8 mouse cellular contexts compared by ENCODE assay signal in genomic region chr17:23550188-23550791, GRCm38 (mm10). TPM values are rescaled to one million over a fixed set of nuclear protein-coding genes. Genes with fewer than 3 reads are reported as not detected.
A peak's percentile ranks its signal among the peaks of the same experiment; 100 is the strongest.
DNase-seq lines count a peak whose midpoint lies in the region; ATAC-seq and TF ChIP-seq lines count a peak whose summit lies in the region.

No protein-coding gene starts in this region.

- peaks cover 0 to 14% of the 10 kb centered on the region in 2 experiments for H3K36me3 ChIP-seq in CH12.LX (replicated peaks in 1 of 2; ENCODE audit: control insufficient read depth in 1 of 2, insufficient read depth in 1 of 2, low read length in 1 of 2)
- peaks cover 9% of the 10 kb centered on the region for H3K36me3 ChIP-seq in forebrain, embryonic 12.5 days (replicated peaks)
- no peaks in the 10 kb centered on the region for H3K36me3 ChIP-seq in heart, postnatal 0 days (replicated peaks; ENCODE audit: control insufficient read depth, insufficient read depth, low read length)
- no peaks in the 10 kb centered on the region for H3K36me3 ChIP-seq in liver, embryonic 15.5 days (replicated peaks)
- no peaks in the 10 kb centered on the region for H3K36me3 ChIP-seq in neural tube, embryonic 11.5 days (ENCODE audit: control insufficient read depth, insufficient read depth, low read length)
- H3K36me3 ChIP-seq in stomach, embryonic 16.5 days (ENCODE audit: control insufficient read depth, insufficient read depth, low read length): no peaks in the 10 kb centered on the region

- DNase-seq in CH12.LX (ENCODE audit: extremely low read depth): peak; percentile 93
- DNase-seq in c-Kit-positive CD71-positive TER-119-positive erythroid progenitor cells, embryonic 14.5 days (ENCODE audit: low spot score): peak; percentile 94
- peak; percentile 86 for DNase-seq in heart, postnatal 0 days (ENCODE audit: low spot score)
- DNase-seq in kidney, postnatal 4 days: peak; percentile 91
- peak; percentile 89 for DNase-seq in neural tube, embryonic 11.5 days (ENCODE audit: low spot score)

- in situ Hi-C loops in CH12.LX (cut with MboI; ENCODE audit: low pct_ligation_motif_present, low pct_unique_long_range_greater_than_20kb, low sequenced_read_pairs): loop anchor here (10.0 kb wide), 1 partner anchor 365 kb away; no protein-coding TSS in a partner anchor

- no peak for TF ChIP-seq EP300 in CH12.LX (IDR thresholded peaks at IDR 0.05; ENCODE audit: low read length)
- no peak for TF ChIP-seq EP300 in heart, postnatal 0 days (IDR thresholded peaks at IDR 0.05; ENCODE audit: low read depth)

- peaks cover 0 to 14% of the 10 kb centered on the region in 2 experiments; a peak in 3 of 4 replicates for H3K4me1 ChIP-seq in CH12.LX (ENCODE audit: control insufficient read depth in 1 of 2, insufficient read depth in 2 of 2)
- H3K4me1 ChIP-seq in forebrain, embryonic 12.5 days: peaks cover 18% of the 10 kb centered on the region
- H3K4me1 ChIP-seq in heart, postnatal 0 days (ENCODE audit: control insufficient read depth, insufficient read depth): no peaks in the 10 kb centered on the region; the same call in 1 of the 2 replicates
- peaks cover 61% of the 10 kb centered on the region for H3K4me1 ChIP-seq in liver, embryonic 15.5 days (replicated peaks)
- H3K4me1 ChIP-seq in neural tube, embryonic 11.5 days (ENCODE audit: control insufficient read depth, insufficient read depth, low read length): no peaks in the 10 kb centered on the region
- peaks cover 9% of the 10 kb centered on the region for H3K4me1 ChIP-seq in stomach, embryonic 16.5 days (ENCODE audit: control insufficient read depth, insufficient read depth, low read length)

- no peaks in the 10 kb centered on the region for H3K79me2 ChIP-seq in CH12.LX (replicated peaks; ENCODE audit: control insufficient read depth, extremely low read depth, insufficient read depth, poor library complexity, severe bottlenecking)

- H3K9ac ChIP-seq in CH12.LX (ENCODE audit: insufficient read depth, low read depth): peak overlapping the region; percentile 72
- H3K9ac ChIP-seq in forebrain, embryonic 12.5 days: peak overlapping the region; percentile 59
- H3K9ac ChIP-seq in heart, postnatal 0 days (replicated peaks; ENCODE audit: low read depth, low read length): peak overlapping the region; percentile 42
- H3K9ac ChIP-seq in liver, embryonic 15.5 days: peak overlapping the region; percentile 65
- H3K9ac ChIP-seq in neural tube, embryonic 11.5 days (ENCODE audit: low read length): peak overlapping the region; percentile 11
- peak overlapping the region; percentile 77 for H3K9ac ChIP-seq in stomach, embryonic 16.5 days (ENCODE audit: low read length)

- ATAC-seq in forebrain, embryonic 12.5 days (ENCODE audit: low FRiP score): peak; percentile 73
- ATAC-seq in heart, postnatal 0 days (ENCODE audit: insufficient read depth, low read depth): peak; percentile 72
- ATAC-seq in liver, embryonic 15.5 days (ENCODE audit: insufficient read depth): peak; percentile 40
- peak; percentile 69 for ATAC-seq in neural tube, embryonic 11.5 days (ENCODE audit: insufficient read depth, low FRiP score, low TSS enrichment)
- ATAC-seq in stomach, embryonic 16.5 days (ENCODE audit: insufficient read depth, low FRiP score): peak; percentile 71

- peak overlapping the region; percentile 66 to 74 (median 71) for H3K4me3 ChIP-seq in CH12.LX (replicated peaks in 1 of 3; ENCODE audit: low read depth in 2 of 3, low read length in 2 of 3, poor library complexity in 1 of 3)
- H3K4me3 ChIP-seq in forebrain, embryonic 12.5 days (replicated peaks): peak overlapping the region; percentile 58
- peak overlapping the region; percentile 53 for H3K4me3 ChIP-seq in heart, postnatal 0 days (ENCODE audit: low read depth, low read length)
- H3K4me3 ChIP-seq in liver, embryonic 15.5 days (replicated peaks): peak overlapping the region; percentile 70
- H3K4me3 ChIP-seq in neural tube, embryonic 11.5 days (ENCODE audit: low read depth, low read length): peak overlapping the region; percentile 38
- H3K4me3 ChIP-seq in stomach, embryonic 16.5 days (replicated peaks; ENCODE audit: low read length): peak overlapping the region; percentile 59

- H3K27ac ChIP-seq in CH12.LX (ENCODE audit: insufficient read depth, low read depth): peak overlapping the region; percentile 6; the same call in 1 of the 2 replicates
- H3K27ac ChIP-seq in forebrain, embryonic 12.5 days: peak overlapping the region; percentile 65
- peak overlapping the region; percentile 66 for H3K27ac ChIP-seq in heart, postnatal 0 days (ENCODE audit: low read depth)
- H3K27ac ChIP-seq in liver, embryonic 15.5 days (replicated peaks): peak overlapping the region; percentile 81
- no peak overlapping the region for H3K27ac ChIP-seq in neural tube, embryonic 11.5 days (ENCODE audit: low read depth, low read length)
- peak overlapping the region; percentile 93 for H3K27ac ChIP-seq in stomach, embryonic 16.5 days (ENCODE audit: low read length)

- H3K4me2 ChIP-seq in CH12.LX (ENCODE audit: insufficient read depth, low read depth, poor library complexity, severe bottlenecking): peak overlapping the region; percentile 81
- H3K4me2 ChIP-seq in forebrain, embryonic 12.5 days: peak overlapping the region; percentile 73
- H3K4me2 ChIP-seq in heart, postnatal 0 days (ENCODE audit: low read depth, low read length): peak overlapping the region; percentile 71
- peak overlapping the region; percentile 92 for H3K4me2 ChIP-seq in liver, embryonic 15.5 days
- H3K4me2 ChIP-seq in neural tube, embryonic 11.5 days (ENCODE audit: low read depth): peak overlapping the region; percentile 44
- peak overlapping the region; percentile 66 for H3K4me2 ChIP-seq in stomach, embryonic 16.5 days (ENCODE audit: low read depth, low read length)

- H3K27me3 ChIP-seq in CH12.LX (replicated peaks): no peaks in the 10 kb centered on the region
- H3K27me3 ChIP-seq in forebrain, embryonic 12.5 days: 0 out of 2 replicates have a peak, but pooled peaks cover 4% of the 10 kb centered on the region
- H3K27me3 ChIP-seq in heart, postnatal 0 days (ENCODE audit: control insufficient read depth, insufficient read depth, low read length): no peaks in the 10 kb centered on the region
- H3K27me3 ChIP-seq in liver, embryonic 15.5 days: no peaks in the 10 kb centered on the region
- H3K27me3 ChIP-seq in neural tube, embryonic 11.5 days (ENCODE audit: control insufficient read depth, insufficient read depth, low read length): no peaks in the 10 kb centered on the region
- H3K27me3 ChIP-seq in stomach, embryonic 16.5 days (ENCODE audit: control insufficient read depth, insufficient read depth, low read length): no peaks in the 10 kb centered on the region

- H3K9me3 ChIP-seq in CH12.LX (replicated peaks; ENCODE audit: low read length): no peaks in the 10 kb centered on the region
- no peaks in the 10 kb centered on the region for H3K9me3 ChIP-seq in forebrain, embryonic 12.5 days
- no peaks in the 10 kb centered on the region for H3K9me3 ChIP-seq in heart, postnatal 0 days (replicated peaks; ENCODE audit: control insufficient read depth, low read length)
- H3K9me3 ChIP-seq in liver, embryonic 15.5 days (replicated peaks): no peaks in the 10 kb centered on the region
- H3K9me3 ChIP-seq in neural tube, embryonic 11.5 days (ENCODE audit: control insufficient read depth, low read length): no peaks in the 10 kb centered on the region
- H3K9me3 ChIP-seq in stomach, embryonic 16.5 days (replicated peaks; ENCODE audit: control insufficient read depth, low read length): no peaks in the 10 kb centered on the region

- under 1% methylated on average over 22 of the region's 22 CpGs for WGBS in forebrain, embryonic 12.5 days
- WGBS in heart, postnatal 0 days: 1% methylated on average over 22 of the region's 22 CpGs
- under 1% methylated on average over 22 of the region's 22 CpGs for WGBS in liver, embryonic 15.5 days (ENCODE audit: insufficient replicate concordance)
- under 1% methylated on average over 22 of the region's 22 CpGs for WGBS in neural tube, embryonic 11.5 days
- under 1% methylated on average over 22 of the region's 22 CpGs for WGBS in stomach, embryonic 16.5 days

- TF ChIP-seq RAD21 in CH12.LX (IDR thresholded peaks at IDR 0.05; ENCODE audit: low read depth, low read length): no peak

- TF ChIP-seq CTCF in CH12.LX (conservative IDR thresholded peaks at IDR 0.05 in 1 of 2, IDR thresholded peaks at IDR 0.05 in 1 of 2; ENCODE audit: low read depth in 2 of 2, low read length in 2 of 2): no peak
- TF ChIP-seq CTCF in heart, postnatal 0 days (IDR thresholded peaks at IDR 0.05; ENCODE audit: low read depth): no peak

- dilution Hi-C loops in CH12.LX (cut with MboI; ENCODE audit: extremely low pct_ligation_motif_present, extremely low pct_unique_long_range_greater_than_20kb, low sequenced_read_pairs): no loop called here

- TF ChIP-seq POLR2A in CH12.LX (IDR thresholded peaks at IDR 0.05; ENCODE audit: low read depth, low read length): peak; percentile 59

RNA-seq across cellular contexts. Expression of gene Zfp213, which starts 13.7 kb away (rescaled TPM):
- total RNA-seq in CH12.LX (2012; rRNA removed): 10.9 and 11.4 TPM in 2 replicates
- 8.5 and 9.4 TPM in 2 replicates for total RNA-seq in CH12.LX (2014; rRNA removed)
- polyA plus RNA-seq in CH12.LX (2012; ENCODE audit: insufficient read length, low read depth): 7.1 and 8.0 TPM in 2 replicates
- 22.7 and 23.7 TPM in 2 replicates for polyA plus RNA-seq in forebrain, embryonic 12.5 days (2016; fragmentation: Nextera tagmentation; extraction: Ambion mirVana)
- total RNA-seq in heart, postnatal 0 days (2014; rRNA removed; ENCODE audit: low replicate concordance): 12.6 and 21.4 TPM in 2 replicates
- polyA plus RNA-seq in heart, postnatal 0 days (2015; fragmentation: Nextera tagmentation; extraction: Ambion mirVana): 9.6 and 9.8 TPM in 2 replicates
- 5.3 and 5.5 TPM in 2 replicates for polyA plus RNA-seq in liver, embryonic 15.5 days (2015; fragmentation: Nextera tagmentation; extraction: Ambion mirVana)
- 23.4 and 24.3 TPM in 2 replicates for polyA plus RNA-seq in neural tube, embryonic 11.5 days (2014; fragmentation: Nextera tagmentation; extraction: Ambion mirVana)
- polyA plus RNA-seq in stomach, embryonic 16.5 days (2015; fragmentation: Nextera tagmentation; extraction: Ambion mirVana): 15.1 and 17.2 TPM in 2 replicates

RNA-seq across cellular contexts. Expression of gene Zfp13, which starts 49.0 kb away (rescaled TPM):
- total RNA-seq in CH12.LX (2012; rRNA removed) (0.30 TPM in 1 of 2 replicates, not detected in the other), CH12.LX (2014; rRNA removed) (not detected in 2 replicates)
- polyA plus RNA-seq in CH12.LX (2012; ENCODE audit: insufficient read length, low read depth): not detected in 2 replicates
- 22.1 and 22.6 TPM in 2 replicates for polyA plus RNA-seq in forebrain, embryonic 12.5 days (2016; fragmentation: Nextera tagmentation; extraction: Ambion mirVana)
- total RNA-seq in heart, postnatal 0 days (2014; rRNA removed; ENCODE audit: low replicate concordance): 17.9 and 18.5 TPM in 2 replicates
- 5.3 and 6.4 TPM in 2 replicates for polyA plus RNA-seq in heart, postnatal 0 days (2015; fragmentation: Nextera tagmentation; extraction: Ambion mirVana)
- polyA plus RNA-seq in liver, embryonic 15.5 days (2015; fragmentation: Nextera tagmentation; extraction: Ambion mirVana): 1.3 and 1.8 TPM in 2 replicates
- polyA plus RNA-seq in neural tube, embryonic 11.5 days (2014; fragmentation: Nextera tagmentation; extraction: Ambion mirVana): 19.7 and 20.3 TPM in 2 replicates
- polyA plus RNA-seq in stomach, embryonic 16.5 days (2015; fragmentation: Nextera tagmentation; extraction: Ambion mirVana): 11.5 and 11.8 TPM in 2 replicates

RNA-seq across cellular contexts. Expression of gene Zscan10, which starts 50.4 kb away (rescaled TPM):
- not detected in 2 replicates for total RNA-seq in CH12.LX (2012; rRNA removed)
- not detected in 2 replicates for total RNA-seq in CH12.LX (2014; rRNA removed)
- not detected in 2 replicates for polyA plus RNA-seq in CH12.LX (2012; ENCODE audit: insufficient read length, low read depth)
- 0.17 TPM in 1 of 2 replicates, not detected in the other for polyA plus RNA-seq in forebrain, embryonic 12.5 days (2016; fragmentation: Nextera tagmentation; extraction: Ambion mirVana)
- not detected in 2 replicates for total RNA-seq in heart, postnatal 0 days (2014; rRNA removed; ENCODE audit: low replicate concordance)
- not detected in 2 replicates for polyA plus RNA-seq in heart, postnatal 0 days (2015; fragmentation: Nextera tagmentation; extraction: Ambion mirVana)
- polyA plus RNA-seq in liver, embryonic 15.5 days (2015; fragmentation: Nextera tagmentation; extraction: Ambion mirVana): 0.16 TPM in 1 of 2 replicates, not detected in the other
- polyA plus RNA-seq in neural tube, embryonic 11.5 days (2014; fragmentation: Nextera tagmentation; extraction: Ambion mirVana): 0.91 TPM in 1 of 2 replicates, not detected in the other
- polyA plus RNA-seq in stomach, embryonic 16.5 days (2015; fragmentation: Nextera tagmentation; extraction: Ambion mirVana): 0.15 TPM in 1 of 2 replicates, not detected in the other

Comparison
In these comparisons a context has a peak if more than half of its experiments do, and no peak if none do; other contexts are left out.
1. H3K9ac ChIP-seq: peak in every context shown above with its lines; median percentile 77 in stomach, embryonic 16.5 days; 72 in CH12.LX; 65 in liver, embryonic 15.5 days; 59 in forebrain, embryonic 12.5 days; 42 in heart, postnatal 0 days; 11 in neural tube, embryonic 11.5 days.